Mouse (Mus musculus) left cerebral cortex, adult 9 months (tissue): ENCODE results near the gene Gzmn.
"Not testable (repeated sequence)": the region's sequence is repeated elsewhere in the genome, so short reads cannot be mapped to it uniquely, and the experiment has no call there.

Source experiments
- DNase-seq, 2 experiments: peaks; one replicate each; pipeline ENCODE4 v3.0.0; 2022; ENCODE audit warnings: low spot score in 2 of 2

The Gzmn gene

GRCm38 (mm10) chr14:56174499-56174898 is at the start of gene Gzmn:
TSS of gene Gzmn (minus strand) at chr14:56174599.
- no peak for DNase-seq

GRCm38 (mm10) chr14:56211317-56211716 is 36.9 kb upstream of the Gzmn start, which contains the start of gene Gzmf:
TSS of gene Gzmf (minus strand) at chr14:56211417.
- DNase-seq = no peak

GRCm38 (mm10) chr14:56205613-56206012 is 31.2 kb upstream of the Gzmn start:
- DNase-seq = no peak

GRCm38 (mm10) chr14:56205021-56205420 is 30.6 kb upstream of the Gzmn start:
- not testable (repeated sequence) for DNase-seq

GRCm38 (mm10) chr14:56203975-56204374 is 29.6 kb upstream of the Gzmn start:
- peak in 1 of 2 experiments; percentile 63 for DNase-seq

GRCm38 (mm10) chr14:56186946-56187345 is 12.5 kb upstream of the Gzmn start:
- DNase-seq = no peak

GRCm38 (mm10) chr14:56186521-56186920 is 12.1 kb upstream of the Gzmn start:
- no peak for DNase-seq

GRCm38 (mm10) chr14:56177651-56178050 is 3.3 kb upstream of the Gzmn start:
- DNase-seq = peak in 1 of 2 experiments; percentile 25

- DNase-seq = no peak
Observed at GRCm38 (mm10) chr14:56173396-56173795, 1.0 kb downstream of the Gzmn start.

- DNase-seq = no peak
Observed at GRCm38 (mm10) chr14:56172744-56173143, 1.7 kb downstream of the Gzmn start.

GRCm38 (mm10) chr14:56168009-56168408 is 6.4 kb downstream of the Gzmn start:
- DNase-seq = peak; percentile 28 to 41

GRCm38 (mm10) chr14:56162109-56162508 is 12.3 kb downstream of the Gzmn start:
- no peak for DNase-seq

GRCm38 (mm10) chr14:56159479-56159878 is 14.9 kb downstream of the Gzmn start, which contains the start of gene Gzmg:
TSS of gene Gzmg (minus strand) at chr14:56159579.
- DNase-seq = not testable (repeated sequence)

GRCm38 (mm10) chr14:56155340-56155739 is 19.1 kb downstream of the Gzmn start:
- DNase-seq = no peak

- not testable (repeated sequence) for DNase-seq
Observed at GRCm38 (mm10) chr14:56133675-56134074, 40.7 kb downstream of the Gzmn start.

GRCm38 (mm10) chr14:56132508-56132907 is 41.9 kb downstream of the Gzmn start, which contains the start of gene Gzmd:
TSS of gene Gzmd (minus strand) at chr14:56132608.
- DNase-seq = not testable (repeated sequence)

GRCm38 (mm10) chr14:56128341-56128740 is 46.1 kb downstream of the Gzmn start:
- no peak for DNase-seq

- no peak for DNase-seq
Observed at GRCm38 (mm10) chr14:56123516-56123915, 50.9 kb downstream of the Gzmn start.

GRCm38 (mm10) chr14:56120525-56120924 is 53.9 kb downstream of the Gzmn start, which contains the start of gene Gzme:
TSS of gene Gzme (minus strand) at chr14:56120625.
- DNase-seq = no peak
